Mouse (Mus musculus) midbrain, embryonic 14.5 days (tissue): ENCODE data around the gene Gucy1a1. TPM values are rescaled to one million over a fixed set of nuclear protein-coding genes. Genes with fewer than 3 reads are reported as not detected.
A peak's percentile ranks its signal among the peaks of the same experiment; 100 is the strongest.
"Not testable (repeated sequence)": the region's sequence is repeated elsewhere in the genome, so short reads cannot be mapped to it uniquely, and the experiment has no call there.

Experiments used
- ATAC-seq: fragments of 200-750 bp; cut with Nextera tagmentation; 2 replicates; pipeline ENCODE4 v1.8.0; 2017; ENCODE audit warnings: moderate number of reproducible peaks, moderate library complexity; ENCODE audit not compliant: low FRiP score, low TSS enrichment
- DNase-seq: peaks from one replicate; pipeline ENCODE4 v3.0.0-alpha.2; 2015
- H3K27ac ChIP-seq: fragments of 300-500 bp; sonication (generic); replicated peaks from 2 replicates; pipeline ENCODE4 v1.5.1; 2014; ENCODE audit warnings: mild to moderate bottlenecking, low read depth, low read length, moderate library complexity
- H3K27me3 ChIP-seq: fragments of 300-500 bp; sonication (generic); 2 replicates; pipeline ENCODE4 v1.6.1; 2014; ENCODE audit warnings: low read length, control low read depth, mixed read lengths; ENCODE audit not compliant: control insufficient read depth, insufficient read depth
- H3K36me3 ChIP-seq: fragments of 300-500 bp; sonication (generic); 2 replicates; pipeline ENCODE4 v1.6.1; 2014; ENCODE audit warnings: low read length, control low read depth; ENCODE audit not compliant: control insufficient read depth, insufficient read depth
- H3K4me1 ChIP-seq: fragments of 300-500 bp; sonication (generic); 2 replicates; pipeline ENCODE4 v1.6.1; 2014; ENCODE audit warnings: mild to moderate bottlenecking, antibody characterized with exemption, low read length, control low read depth; ENCODE audit not compliant: control insufficient read depth, insufficient read depth
- H3K4me2 ChIP-seq: fragments of 300-500 bp; sonication (generic); 2 replicates; pipeline ENCODE4 v1.6.1; 2014; ENCODE audit warnings: mild to moderate bottlenecking, low read length, moderate library complexity
- H3K4me3 ChIP-seq: fragments of 300-500 bp; sonication (generic); replicated peaks from 2 replicates; pipeline ENCODE4 v1.5.1; 2014; ENCODE audit warnings: low read depth, low read length
- H3K9ac ChIP-seq: fragments of 300-500 bp; sonication (generic); replicated peaks from 2 replicates; pipeline ENCODE4 v1.6.1; 2014; ENCODE audit warnings: mild to moderate bottlenecking, low read length, moderate library complexity
- H3K9me3 ChIP-seq: fragments of 300-500 bp; sonication (generic); 2 replicates; pipeline ENCODE4 v1.6.1; 2016; ENCODE audit warnings: low read length, control low read depth, mixed read lengths; ENCODE audit not compliant: control insufficient read depth
- WGBS: fragments of 180-500 bp; shearing (Covaris S2); extraction: QIAGEN DNeasy Blood & Tissue Kit; methylation state at CpG from one replicate; pipeline ENCODE4 v1.1.7; 2014; 5-methylcytosine and 5-hydroxymethylcytosine counted together
- polyA plus RNA-seq: library from polyadenylated mRNA; unstranded; fragments of >200 nt; fragmentation: Nextera tagmentation; extraction: Ambion mirVana; gene quantifications from 2 replicates; pipeline ENCODE4 v1.2.1, GENCODE M21; 2014

Gucy1a1 gene
- polyA plus RNA-seq, result 18.9 and 19.9 TPM in 2 replicates

DNA sequence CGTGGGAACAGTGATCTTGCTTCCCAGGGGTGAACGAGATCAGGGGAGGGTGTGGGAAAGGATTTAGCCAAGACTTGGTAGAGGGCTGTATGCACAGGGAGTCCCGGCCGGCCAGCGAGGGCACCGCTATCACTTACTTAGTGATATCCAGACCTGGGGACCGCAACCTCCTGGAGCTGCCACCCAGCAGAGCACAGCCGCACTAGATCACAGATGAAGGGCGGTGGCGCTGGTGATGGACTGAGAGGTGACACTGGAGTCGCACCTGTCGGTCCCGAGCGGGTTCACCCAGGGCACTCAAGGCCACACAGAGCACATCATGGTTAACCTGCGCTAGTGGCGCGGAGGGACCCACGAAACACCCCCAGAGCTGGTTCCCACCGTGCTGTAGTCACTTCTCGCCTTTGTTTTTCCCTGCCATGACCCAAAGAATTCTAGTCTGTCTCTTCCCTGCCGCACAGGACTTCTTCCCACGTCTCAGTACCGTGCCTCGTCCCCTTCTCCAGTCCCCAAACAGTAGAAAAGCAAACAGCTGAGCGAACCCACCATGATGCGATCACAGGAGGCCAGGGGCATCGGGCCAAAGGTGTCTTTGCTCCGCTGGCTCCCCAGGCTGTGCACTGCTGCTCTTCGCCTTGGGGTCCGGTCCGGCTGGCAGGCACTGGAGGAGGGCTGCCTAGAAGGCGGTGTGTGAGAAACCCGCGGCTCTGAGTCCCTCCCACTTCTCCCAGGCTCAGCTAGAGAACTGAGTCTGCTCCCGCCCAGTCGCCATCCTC is at the start of gene Gucy1a1:
Gene Gucy1a1 (minus strand): TSS at position 664 of the 776 bp plus-strand sequence.
- ATAC-seq, result peak; percentile 75
- Histone ChIP-seq H3K4me3 (peak within 1 kb of the TSS; percentile 44), H3K27me3 (no peaks in the 10 kb centered on the region), H3K27ac (no peak within 1 kb of the TSS; the same call in 1 of the 2 replicates), H3K4me1 (0 out of 2 replicates have a peak, but pooled peaks cover 3% of the 10 kb centered on the region), H3K9ac (peak within 1 kb of the TSS; percentile 64), H3K9me3 (no peaks in the 10 kb centered on the region), H3K4me2 (peak within 1 kb of the TSS; percentile 81), H3K36me3 (no peaks in the 10 kb centered on the region)
- under 1% methylated on average over 36 of the region's 36 CpGs for WGBS
- DNase-seq, result peak; percentile 66

DNA sequence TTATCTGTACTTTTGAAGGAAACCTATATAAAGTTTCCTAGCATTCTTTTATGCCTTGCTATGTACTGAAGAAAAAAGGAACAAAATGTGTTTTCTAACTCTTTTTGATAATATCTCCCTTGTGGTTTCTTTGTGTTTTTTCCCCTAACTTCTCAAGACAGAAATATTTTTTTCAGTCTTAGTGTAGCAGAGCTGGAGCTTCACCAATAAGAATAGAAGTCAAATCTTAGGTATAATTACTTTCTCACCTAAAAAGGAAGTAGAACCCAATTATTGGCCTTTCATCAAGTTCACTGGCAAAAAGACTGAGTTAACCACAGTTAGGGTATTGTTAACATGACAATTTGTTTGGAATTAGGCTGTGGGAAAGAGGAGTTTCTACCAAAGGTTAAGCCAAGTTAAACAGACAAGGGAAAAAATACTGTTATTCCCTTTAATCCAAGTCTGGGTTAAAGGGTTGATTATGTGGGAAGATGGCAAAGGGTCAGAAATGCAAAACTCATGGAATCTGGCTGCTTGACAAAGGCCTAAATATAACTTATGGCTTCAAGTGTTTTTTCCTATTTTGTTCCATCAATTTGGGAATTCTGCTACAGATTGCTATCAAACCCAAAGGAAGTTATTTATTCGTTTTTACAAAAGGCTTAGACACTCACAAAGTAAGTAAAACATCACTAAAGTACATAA is 46.1 kb upstream of the Gucy1a1 start:
- H3K36me3 ChIP-seq, result no peaks in the 10 kb centered on the region

DNA sequence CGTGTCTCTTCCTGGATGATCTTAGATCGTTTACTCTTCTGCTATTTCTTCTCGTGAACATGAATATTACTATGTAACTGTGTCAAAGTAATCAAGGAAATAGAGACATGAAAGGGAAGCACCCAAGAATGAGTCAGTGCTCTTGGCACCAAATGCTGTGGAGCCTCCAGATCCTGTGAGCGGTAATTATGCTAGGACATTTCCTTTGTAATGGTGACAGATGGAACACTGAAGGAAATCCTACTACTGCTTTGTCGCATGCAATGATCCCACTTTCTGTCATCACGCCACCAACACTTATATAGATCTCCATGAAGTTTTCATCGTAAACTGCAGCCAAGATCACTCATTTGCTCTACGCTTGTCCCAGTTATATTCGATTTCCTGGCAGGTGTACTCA is 40.0 kb upstream of the Gucy1a1 start:
- H3K4me2 ChIP-seq, result no peak overlapping the region
- WGBS, result 94% methylated on average over 9 of the region's 9 CpGs
- H3K27ac ChIP-seq, result no peak overlapping the region
- no peaks in the 10 kb centered on the region for H3K27me3 ChIP-seq
- no peak overlapping the region for H3K9ac ChIP-seq
- H3K36me3 ChIP-seq, result no peaks in the 10 kb centered on the region
- ATAC-seq, result no peak
- no peak for DNase-seq
- H3K9me3 ChIP-seq, result no peaks in the 10 kb centered on the region
- no peak overlapping the region for H3K4me3 ChIP-seq
- H3K4me1 ChIP-seq, result no peaks in the 10 kb centered on the region

More for the DNA sequence above, 46.1 kb upstream of the Gucy1a1 start:
- H3K27me3 ChIP-seq, result no peaks in the 10 kb centered on the region
- no peak overlapping the region for H3K9ac ChIP-seq
- ATAC-seq, result no peak
- H3K27ac ChIP-seq, result no peak overlapping the region
- H3K4me3 ChIP-seq, result no peak overlapping the region
- no peaks in the 10 kb centered on the region for H3K4me1 ChIP-seq
- no peak overlapping the region for H3K4me2 ChIP-seq
- 78% methylated on average over 1 of the region's 1 CpGs for WGBS
- no peaks in the 10 kb centered on the region for H3K9me3 ChIP-seq
- no peak for DNase-seq

- H3K9me3 ChIP-seq, result no peaks in the 10 kb centered on the region
- no peaks in the 10 kb centered on the region for H3K27me3 ChIP-seq
- no peaks in the 10 kb centered on the region for H3K4me1 ChIP-seq
- H3K27ac ChIP-seq, result no peak overlapping the region
- ATAC-seq (no peak), DNase-seq (no peak)
- H3K36me3 ChIP-seq, result no peaks in the 10 kb centered on the region
- no peak overlapping the region for H3K9ac ChIP-seq
- H3K4me3 ChIP-seq, result no peak overlapping the region
- no peak overlapping the region for H3K4me2 ChIP-seq
These were observed 35.9 kb upstream of the Gucy1a1 start for GRCm38 (mm10) chr3:82181500-82181899.

DNA sequence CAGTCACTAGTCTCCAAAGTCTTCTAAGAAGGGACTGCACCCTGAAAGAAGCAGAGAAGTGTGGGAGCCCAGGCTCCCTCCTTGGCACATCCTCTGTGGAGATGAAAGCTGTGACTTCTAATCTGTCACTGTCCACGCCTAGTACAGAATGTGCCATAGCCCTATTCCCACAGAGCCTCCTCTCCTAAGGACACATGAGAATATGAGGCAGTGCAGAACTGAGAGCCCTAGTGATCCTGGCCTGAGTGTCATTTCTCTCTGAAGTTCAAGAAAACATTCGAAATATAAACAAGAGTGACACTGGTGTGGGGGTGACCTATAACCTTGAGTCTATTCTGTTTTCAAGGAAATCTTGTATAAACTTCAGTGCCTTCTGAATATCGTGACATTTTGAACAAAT is 34.7 kb upstream of the Gucy1a1 start:
- H3K9me3 ChIP-seq, result no peaks in the 10 kb centered on the region
- ATAC-seq (no peak), DNase-seq (no peak)
- no peak overlapping the region for H3K27ac ChIP-seq
- no peaks in the 10 kb centered on the region for H3K27me3 ChIP-seq
- WGBS, result 73% methylated on average over 3 of the region's 3 CpGs
- no peaks in the 10 kb centered on the region for H3K4me1 ChIP-seq
- no peak overlapping the region for H3K9ac ChIP-seq
- H3K4me2 ChIP-seq, result no peak overlapping the region
- no peaks in the 10 kb centered on the region for H3K36me3 ChIP-seq
- no peak overlapping the region for H3K4me3 ChIP-seq

DNA sequence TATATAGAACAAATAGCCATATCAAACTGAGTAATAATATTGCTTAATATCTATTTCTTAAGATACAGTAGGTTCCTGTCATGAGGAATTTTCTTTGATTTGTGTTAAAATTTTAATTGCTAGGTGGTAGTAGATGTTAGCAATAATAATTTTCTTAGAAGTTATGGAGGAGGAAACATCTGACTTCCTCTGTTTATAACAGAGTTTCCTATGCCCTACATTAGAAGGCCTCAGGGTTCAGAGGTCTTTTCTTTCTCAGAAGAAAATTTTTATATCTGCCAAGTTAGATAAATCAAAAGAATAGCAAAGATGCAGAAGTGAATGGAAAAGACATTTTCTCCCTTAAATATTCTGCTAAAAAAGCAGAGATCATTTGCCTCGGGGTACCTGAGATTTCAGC is 29.9 kb upstream of the Gucy1a1 start:
- no peaks in the 10 kb centered on the region for H3K4me1 ChIP-seq
- no peak overlapping the region for H3K9ac ChIP-seq
- no peaks in the 10 kb centered on the region for H3K27me3 ChIP-seq
- no peak overlapping the region for H3K4me2 ChIP-seq
- ATAC-seq, result no peak
- H3K4me3 ChIP-seq, result no peak overlapping the region
- no peaks in the 10 kb centered on the region for H3K36me3 ChIP-seq
- no peak for DNase-seq
- no peaks in the 10 kb centered on the region for H3K9me3 ChIP-seq
- WGBS, result 87% methylated on average over 1 of the region's 1 CpGs
- no peak overlapping the region for H3K27ac ChIP-seq

DNA sequence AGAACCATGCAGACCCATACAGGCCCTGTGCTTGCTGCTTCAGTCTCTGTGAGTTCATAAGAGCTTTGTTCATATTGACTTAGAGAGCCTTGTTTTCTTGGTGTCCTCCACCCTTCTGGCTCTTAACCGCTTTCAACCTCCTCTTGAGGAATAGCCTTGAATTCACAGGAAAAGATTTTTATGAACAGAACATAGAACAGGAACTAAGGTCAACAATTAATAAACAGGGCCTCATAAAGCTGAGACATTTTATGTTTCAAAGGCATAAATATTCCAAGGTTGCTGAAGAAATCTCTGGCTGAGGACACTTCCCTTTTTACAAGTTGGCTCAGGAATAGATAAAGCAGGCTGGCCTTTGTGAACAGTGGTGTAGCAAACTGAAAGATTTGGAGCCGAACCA is 21.5 kb upstream of the Gucy1a1 start:
- H3K27me3 ChIP-seq, result no peaks in the 10 kb centered on the region
- DNase-seq, result no peak
- WGBS, result 86% methylated on average over 2 of the region's 2 CpGs
- ATAC-seq, result no peak
- no peak overlapping the region for H3K4me3 ChIP-seq
- no peaks in the 10 kb centered on the region for H3K4me1 ChIP-seq
- no peaks in the 10 kb centered on the region for H3K9me3 ChIP-seq
- H3K9ac ChIP-seq, result no peak overlapping the region
- no peaks in the 10 kb centered on the region for H3K36me3 ChIP-seq
- H3K4me2 ChIP-seq, result no peak overlapping the region
- H3K27ac ChIP-seq, result no peak overlapping the region

GRCm38 (mm10) chr3:82165937-82166336 is 20.3 kb upstream of the Gucy1a1 start:
- ATAC-seq (no peak), DNase-seq (no peak)
- WGBS, result 87% methylated on average over 2 of the region's 2 CpGs
- no peak overlapping the region for H3K9ac ChIP-seq
- no peak overlapping the region for H3K4me2 ChIP-seq
- H3K27ac ChIP-seq, result no peak overlapping the region
- no peaks in the 10 kb centered on the region for H3K9me3 ChIP-seq
- no peak overlapping the region for H3K4me3 ChIP-seq
- H3K27me3 ChIP-seq, result no peaks in the 10 kb centered on the region
- H3K4me1 ChIP-seq, result no peaks in the 10 kb centered on the region
- H3K36me3 ChIP-seq, result no peaks in the 10 kb centered on the region

DNA sequence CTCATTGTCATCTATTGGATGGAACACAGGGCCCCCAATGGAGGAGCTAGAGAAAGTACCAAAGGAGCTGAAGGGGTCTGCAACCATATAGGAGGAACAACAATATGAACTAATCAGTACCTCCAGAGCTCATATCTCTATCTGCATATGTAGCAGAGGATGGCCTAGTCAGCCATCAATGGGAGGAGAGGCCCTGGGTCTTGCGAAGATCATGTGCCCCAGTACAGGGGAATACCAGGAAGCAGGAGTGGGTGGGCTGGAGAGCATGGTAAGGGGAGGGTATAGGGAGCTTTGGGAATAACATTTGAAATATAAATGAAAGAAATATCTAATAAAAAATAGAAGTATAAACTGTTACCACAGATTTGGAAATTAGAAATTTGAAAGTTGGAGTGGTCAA is 17.4 kb upstream of the Gucy1a1 start:
- H3K4me2 ChIP-seq, H3K9me3 ChIP-seq, DNase-seq, H3K4me3 ChIP-seq, H3K36me3 ChIP-seq, H3K27me3 ChIP-seq, H3K27ac ChIP-seq, ATAC-seq, H3K9ac ChIP-seq, H3K4me1 ChIP-seq: not testable (repeated sequence)
- 93% methylated on average over 1 of the region's 1 CpGs for WGBS
